Mouse (Mus musculus) ES-Bruce4 (cell line): Measurements from ENCODE around the gene Frem2.

Experiments used
- CTCF ChIP-seq: IDR thresholded peaks from one replicate; pipeline ENCODE4 v1.8.1; 2011; ENCODE audit warnings: low read depth, low read length
- EP300 ChIP-seq: IDR thresholded peaks from 2 replicates; pipeline ENCODE4 v1.6.1; 2011; ENCODE audit warnings: low read depth, low read length; ENCODE audit not compliant: insufficient read depth
- POLR2A ChIP-seq: IDR thresholded peaks from one replicate; pipeline ENCODE4 v1.8.1; 2011; ENCODE audit warnings: low read length; ENCODE audit not compliant: insufficient read depth

- TF ChIP-seq CTCF (no peak), EP300 (no peak), POLR2A (no peak)
These were observed 30.6 kb upstream of the Frem2 start for GRCm38 (mm10) chr3:53687776-53688175.
